Mouse (Mus musculus) MEL (cell line): ENCODE data around the gene Cntn3. TPM values are rescaled to one million over a fixed set of nuclear protein-coding genes. Genes with fewer than 3 reads are reported as not detected.

Experiments used
- DNase-seq: peaks from one replicate; pipeline ENCODE4 v3.0.0; 2011; ENCODE audit warnings: low read depth, low spot score
- H3K27ac ChIP-seq: 2 replicates; pipeline ENCODE4 v1.5.1; 2012; ENCODE audit warnings: low read depth, mild to moderate bottlenecking, control low read depth, low read length, moderate library complexity; ENCODE audit not compliant: control insufficient read depth
- H3K27me3 ChIP-seq, 2 experiments: fragments of 150-350 bp in 1 of 2; sonication (generic) in 1 of 2; 2 replicates each; pipeline ENCODE4 v1.6.1; 2012; ENCODE audit warnings: low read length in 2 of 2, mild to moderate bottlenecking in 2 of 2, improper control_type of control experiment in 1 of 2, moderate library complexity in 1 of 2; ENCODE audit not compliant: insufficient read depth in 2 of 2, control insufficient read depth in 1 of 2
- H3K36me3 ChIP-seq, 2 experiments: 2 replicates each; pipeline ENCODE4 v1.6.1; 2012 to 2014; ENCODE audit warnings: low read length in 2 of 2, improper control_type of control experiment in 1 of 2, inconsistent platforms in 1 of 2, mild to moderate bottlenecking in 1 of 2; ENCODE audit not compliant: insufficient read depth in 2 of 2, control insufficient read depth in 1 of 2
- H3K4me1 ChIP-seq, 2 experiments: fragments of 150-350 bp in 1 of 2; sonication (generic) in 1 of 2; 2 replicates each; pipeline ENCODE4 v1.6.1; 2012; ENCODE audit warnings: low read length in 2 of 2, improper control_type of control experiment in 1 of 2, mild to moderate bottlenecking in 1 of 2; ENCODE audit not compliant: insufficient read depth in 2 of 2, control insufficient read depth in 1 of 2
- H3K4me3 ChIP-seq, 2 experiments: fragments of 150-350 bp in 1 of 2; sonication (generic) in 1 of 2; 2 replicates each; pipeline ENCODE4 v1.5.1; 2012; ENCODE audit warnings: low read depth in 2 of 2, low read length in 2 of 2, mild to moderate bottlenecking in 2 of 2, moderate library complexity in 2 of 2, control low read depth in 1 of 2, improper control_type of control experiment in 1 of 2; ENCODE audit not compliant: control insufficient read depth in 1 of 2, insufficient read depth in 1 of 2
- H3K79me2 ChIP-seq: 2 replicates; pipeline ENCODE4 v1.6.1; 2012; ENCODE audit warnings: mild to moderate bottlenecking, low read length, moderate library complexity; ENCODE audit not compliant: control insufficient read depth, poor library complexity, insufficient read depth
- H3K9ac ChIP-seq: 2 replicates; pipeline ENCODE4 v1.6.1; 2012; ENCODE audit warnings: low read depth, mild to moderate bottlenecking, control low read depth, low read length, moderate library complexity; ENCODE audit not compliant: control insufficient read depth, poor library complexity, severe bottlenecking
- H3K9me3 ChIP-seq: fragments of 150-350 bp; sonication (generic); replicated peaks from 2 replicates; pipeline ENCODE4 v1.6.1; 2012; ENCODE audit warnings: mild to moderate bottlenecking, low read length, improper control_type of control experiment, moderate library complexity; ENCODE audit not compliant: insufficient read depth
- CHD1 ChIP-seq: IDR thresholded peaks from 2 replicates; pipeline ENCODE4 v1.6.1; 2012; ENCODE audit warnings: low read depth, mild to moderate bottlenecking, inconsistent platforms, low read length, improper control_type of control experiment
- CHD2 ChIP-seq: IDR thresholded peaks from 2 replicates; pipeline ENCODE4 v1.6.1; 2011; ENCODE audit warnings: low read length, improper control_type of control experiment
- ELF1 ChIP-seq: IDR thresholded peaks from 2 replicates; pipeline ENCODE4 v1.6.1; 2014; ENCODE audit warnings: low read depth, mild to moderate bottlenecking, inconsistent platforms, low read length, improper control_type of control experiment, moderate library complexity
- EP300 ChIP-seq, 2 experiments: IDR thresholded peaks; 2 replicates each; pipeline ENCODE4 v1.6.1; 2011; ENCODE audit warnings: improper control_type of control experiment in 2 of 2, low read length in 2 of 2, low read depth in 1 of 2, mild to moderate bottlenecking in 1 of 2
- ETS1 ChIP-seq: IDR thresholded peaks from 2 replicates; pipeline ENCODE4 v1.6.1; 2012; ENCODE audit warnings: low read depth, mild to moderate bottlenecking, inconsistent platforms, low read length, improper control_type of control experiment, moderate library complexity
- GABPA ChIP-seq: IDR thresholded peaks from 2 replicates; pipeline ENCODE4 v1.6.1; 2012; ENCODE audit warnings: low read depth, mild to moderate bottlenecking, inconsistent platforms, low read length, improper control_type of control experiment, moderate library complexity
- GATA1 ChIP-seq: IDR thresholded peaks from 2 replicates; pipeline ENCODE4 v1.6.1; 2011; ENCODE audit warnings: low read depth, low read length, improper control_type of control experiment
- KAT2A ChIP-seq: conservative IDR thresholded peaks from 2 replicates; pipeline ENCODE4 v1.6.1; 2012; ENCODE audit warnings: low read depth, low read length, improper control_type of control experiment, inconsistent platforms
- MAFK ChIP-seq: IDR thresholded peaks from 2 replicates; pipeline ENCODE4 v1.6.1; 2011; ENCODE audit warnings: low read depth, mild to moderate bottlenecking, low read length, improper control_type of control experiment, borderline replicate concordance
- MAX ChIP-seq: IDR thresholded peaks from 2 replicates; pipeline ENCODE4 v1.6.1; 2011; ENCODE audit warnings: low read length, improper control_type of control experiment
- MAZ ChIP-seq: IDR thresholded peaks from 2 replicates; pipeline ENCODE4 v1.6.1; 2012; ENCODE audit warnings: low read depth, mild to moderate bottlenecking, inconsistent platforms, low read length, improper control_type of control experiment
- MYB ChIP-seq: IDR thresholded peaks from 2 replicates; pipeline ENCODE4 v1.6.1; 2011; ENCODE audit warnings: mild to moderate bottlenecking, low read depth, low read length, improper control_type of control experiment
- MYC ChIP-seq: IDR thresholded peaks from 2 replicates; pipeline ENCODE4 v1.6.1; 2011; ENCODE audit warnings: low read depth, mild to moderate bottlenecking, low read length, improper control_type of control experiment, moderate library complexity
- NRF1 ChIP-seq: IDR thresholded peaks from 2 replicates; pipeline ENCODE4 v1.6.1; 2014; ENCODE audit warnings: low read depth, mild to moderate bottlenecking, inconsistent platforms, low read length, improper control_type of control experiment, moderate library complexity; ENCODE audit not compliant: poor library complexity, insufficient read depth, severe bottlenecking
- POLR2A ChIP-seq, 2 experiments: IDR thresholded peaks; 2 replicates each; pipeline ENCODE4 v1.6.1; 2011 to 2012; ENCODE audit warnings: low read length in 2 of 2, mild to moderate bottlenecking in 2 of 2, control low read depth in 1 of 2, improper control_type of control experiment in 1 of 2, low read depth in 1 of 2, moderate library complexity in 1 of 2; ENCODE audit not compliant: control insufficient read depth in 1 of 2, insufficient read depth in 1 of 2, poor library complexity in 1 of 2
- POLR2AphosphoS2 ChIP-seq: IDR thresholded peaks from 2 replicates; pipeline ENCODE4 v1.6.1; 2011; ENCODE audit warnings: low read length, improper control_type of control experiment
- POLR2AphosphoS5 ChIP-seq: IDR thresholded peaks from 2 replicates; pipeline ENCODE4 v1.6.1; 2012; ENCODE audit warnings: low read depth, borderline replicate concordance, mild to moderate bottlenecking, inconsistent platforms, low read length, moderate library complexity, mixed read lengths
- RAD21 ChIP-seq: IDR thresholded peaks from 2 replicates; pipeline ENCODE4 v1.6.1; 2011; ENCODE audit warnings: mild to moderate bottlenecking, low read depth, low read length, improper control_type of control experiment
- RCOR1 ChIP-seq: IDR thresholded peaks from 2 replicates; pipeline ENCODE4 v1.6.1; 2012; ENCODE audit warnings: low read depth, mild to moderate bottlenecking, inconsistent platforms, low read length, improper control_type of control experiment
- SIN3A ChIP-seq: IDR thresholded peaks from 2 replicates; pipeline ENCODE4 v1.6.1; 2012; ENCODE audit warnings: low read length, improper control_type of control experiment, inconsistent platforms
- TCF12 ChIP-seq: IDR thresholded peaks from 2 replicates; pipeline ENCODE4 v1.6.1; 2014; ENCODE audit warnings: low read depth, mild to moderate bottlenecking, inconsistent platforms, low read length, improper control_type of control experiment, moderate library complexity
- ZMIZ1 ChIP-seq: IDR thresholded peaks from 2 replicates; pipeline ENCODE4 v1.6.1; 2012; ENCODE audit warnings: low read depth, mild to moderate bottlenecking, inconsistent platforms, low read length, improper control_type of control experiment, moderate library complexity
- ZNF384 ChIP-seq: IDR thresholded peaks from 2 replicates; pipeline ENCODE4 v1.6.1; 2012; ENCODE audit warnings: low read depth, mild to moderate bottlenecking, inconsistent platforms, low read length, improper control_type of control experiment
- polyA plus RNA-seq, 2 experiments: library from polyadenylated mRNA; stranded (reverse) in 1 of 2; unstranded in 1 of 2; fragments of >175 nt in 1 of 2; fragments of >200 nt in 1 of 2; gene quantifications; 2 replicates each; pipeline versions ENCODE4 v1.2.1 to v1.2.4; 2012; ENCODE audit warnings: low replicate concordance in 2 of 2, low read depth in 1 of 2; ENCODE audit not compliant: insufficient read length in 2 of 2, insufficient read depth in 1 of 2, missing spikeins in 1 of 2
- total RNA-seq: library from RNA; depleted of rRNA; stranded (reverse); fragments of 300-350 nt; gene quantifications from 2 replicates; pipeline ENCODE4 v1.2.3, GENCODE M21; 2012

Gene Cntn3
- total and polyA plus RNA-seq, 3 experiments = 0.85 to 1.1 TPM; not detected in 1

DNA sequence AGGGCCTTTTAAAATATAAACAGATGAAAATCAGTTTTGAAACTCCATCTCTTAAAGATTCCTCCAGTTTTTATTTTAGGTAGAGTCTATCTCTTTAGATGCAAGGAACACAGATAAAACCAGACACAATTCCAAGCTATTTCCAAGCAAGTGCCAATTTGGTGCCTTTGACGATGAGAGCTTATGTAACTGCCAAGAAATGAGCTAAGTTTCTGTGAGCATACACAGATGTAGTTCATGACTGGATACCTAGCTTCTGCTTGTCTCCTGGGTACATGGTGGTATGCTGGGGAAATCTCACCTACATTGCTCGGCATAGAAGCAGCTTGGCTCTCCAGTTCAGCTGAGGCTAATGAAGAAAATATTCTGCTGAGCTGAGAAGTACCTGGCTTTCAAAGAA is 246.2 kb downstream of the Cntn3 start:
- no peak for TF ChIP-seq EP300 (IDR thresholded peaks at IDR 0.05; ENCODE audit: low read depth in 1 of 2, low read length in 2 of 2)
- no peak for TF ChIP-seq ETS1
- TF ChIP-seq MYC = no peak
- TF ChIP-seq MYB = no peak
- no peak for TF ChIP-seq MAX
- TF ChIP-seq POLR2AphosphoS5 = no peak
- TF ChIP-seq MAFK = no peak
- TF ChIP-seq MAZ = no peak
- TF ChIP-seq GATA1 = no peak
- TF ChIP-seq, all 39 proteins: peak for 0
- Histone ChIP-seq H3K27me3 (no peaks in the 10 kb centered on the region), H3K27ac (no peak overlapping the region), H3K4me3 (no peak overlapping the region), H3K9ac (no peak overlapping the region), H3K9me3 (no peaks in the 10 kb centered on the region), H3K36me3 (no peaks in the 10 kb centered on the region), H3K4me1 (no peaks in the 10 kb centered on the region), H3K79me2 (no peaks in the 10 kb centered on the region)
- no peak for DNase-seq

GRCm38 (mm10) chr6:102322614-102323284 is 250.2 kb downstream of the Cntn3 start:
- Histone ChIP-seq H3K36me3 (no peaks in the 10 kb centered on the region), H3K9ac (no peak overlapping the region)
- no peak for TF ChIP-seq GABPA
- TF ChIP-seq TCF12 = no peak
- no peak for TF ChIP-seq ETS1
- TF ChIP-seq RAD21 = no peak
- no peak for TF ChIP-seq EP300 (IDR thresholded peaks at IDR 0.05; ENCODE audit: low read depth in 1 of 2, low read length in 2 of 2)
- no peak for TF ChIP-seq KAT2A
- TF ChIP-seq MAFK = no peak
- no peak for TF ChIP-seq CHD1
- TF ChIP-seq, all 39 proteins: peak for 0
- Histone ChIP-seq H3K4me3 (no peak overlapping the region), H3K4me1 (no peaks in the 10 kb centered on the region), H3K79me2 (no peaks in the 10 kb centered on the region), H3K27me3 (no peaks in the 10 kb centered on the region), H3K9me3 (no peaks in the 10 kb centered on the region), H3K27ac (no peak overlapping the region)
- no peak for DNase-seq

DNA sequence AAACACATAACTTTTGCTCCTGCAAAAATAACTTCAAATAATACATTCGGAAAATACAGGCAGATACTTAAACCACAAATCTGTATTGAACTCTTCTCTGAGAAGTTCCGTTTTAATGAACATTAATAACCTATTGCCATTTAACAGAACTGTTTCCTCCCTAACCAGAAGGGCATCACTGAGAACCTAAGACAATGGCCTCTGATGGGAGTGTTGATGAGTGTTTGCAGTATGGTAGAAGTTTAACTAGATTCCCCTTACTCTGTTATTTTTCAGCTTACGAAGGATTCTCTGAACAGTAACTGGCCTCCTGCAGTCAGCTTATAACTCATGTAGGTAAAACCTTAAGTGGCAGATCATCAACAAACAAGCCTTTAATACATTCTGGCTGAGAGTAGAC is 253.1 kb downstream of the Cntn3 start:
- Histone ChIP-seq H3K9ac (no peak overlapping the region), H3K36me3 (no peaks in the 10 kb centered on the region), H3K27me3 (no peaks in the 10 kb centered on the region), H3K79me2 (no peaks in the 10 kb centered on the region), H3K4me1 (no peaks in the 10 kb centered on the region), H3K27ac (no peak overlapping the region), H3K4me3 (no peak overlapping the region), H3K9me3 (no peaks in the 10 kb centered on the region)
- no peak for DNase-seq
- TF ChIP-seq MYC (no peak), CHD2 (no peak), RAD21 (no peak), MYB (no peak), ELF1 (no peak), POLR2AphosphoS2 (no peak), EP300 (IDR thresholded peaks at IDR 0.05; ENCODE audit: low read depth in 1 of 2, low read length in 2 of 2) (no peak), MAZ (no peak), CHD1 (no peak), ZMIZ1 (no peak), NRF1 (no peak), MAX (no peak), GATA1 (no peak), ZNF384 (no peak), RCOR1 (no peak), POLR2A (IDR thresholded peaks at IDR 0.05; ENCODE audit: control insufficient read depth in 1 of 2, insufficient read depth in 1 of 2, low read depth in 1 of 2, low read length in 2 of 2, poor library complexity in 1 of 2) (no peak), SIN3A (no peak)
